Mouse (Mus musculus) kidney, postnatal 4 days (tissue): ENCODE results near the gene 4930402F06Rik.

Experiments used
- DNase-seq, 2 experiments: peaks; one replicate each; pipeline ENCODE4 v3.0.0; 2021; ENCODE audit warnings: mixed read lengths in 2 of 2

4930402F06Rik gene

GRCm38 (mm10) chr2:35337419-35337818 lies 59.6 kb downstream of the 4930402F06Rik start:
- no peak for DNase-seq

DNA sequence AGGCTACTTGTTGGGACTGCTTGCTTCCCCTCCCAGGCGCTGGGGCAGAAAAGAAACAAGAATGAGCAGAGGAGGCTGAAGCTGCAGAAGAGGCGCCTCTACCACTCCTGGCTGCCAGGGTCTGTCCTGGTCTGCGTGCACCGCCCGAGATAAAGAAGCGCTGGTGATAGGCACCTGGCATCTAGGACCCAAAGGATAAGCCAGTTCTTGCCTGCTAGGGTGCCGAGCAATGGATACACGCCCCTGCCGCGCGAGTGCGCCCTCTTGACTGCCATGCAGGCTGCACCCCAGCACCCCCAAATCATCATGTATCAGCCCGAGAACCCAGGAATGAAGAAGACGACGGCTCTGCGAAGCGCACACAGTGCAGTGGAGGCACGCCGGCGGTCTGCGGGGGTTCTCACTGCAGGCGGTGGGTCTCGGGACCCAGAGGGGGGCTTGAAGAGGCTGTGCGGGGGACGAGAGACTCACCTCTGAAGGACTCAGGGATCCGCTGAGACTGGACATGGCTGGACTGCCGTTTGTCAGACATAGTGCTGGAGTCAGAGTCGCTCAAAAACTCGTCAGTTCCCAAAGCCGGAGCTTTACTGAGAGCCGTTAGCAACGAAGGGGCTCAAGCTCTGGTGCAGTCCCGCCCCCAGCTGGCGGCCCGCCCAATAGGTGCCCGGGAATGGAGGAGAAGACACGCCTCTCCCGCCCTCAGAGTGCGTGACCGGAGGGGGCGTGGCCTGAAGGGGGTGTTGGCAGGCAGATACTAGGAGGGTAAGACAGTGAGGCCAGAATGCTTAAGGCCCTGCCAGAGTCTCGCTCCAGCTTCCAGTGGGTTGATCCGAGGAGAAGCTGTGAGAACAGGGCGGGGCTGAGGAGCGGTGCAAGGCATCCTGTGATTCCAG lies 60.3 kb downstream of the 4930402F06Rik start, which contains the start of gene Stom:
TSS of gene Stom (minus strand) at position 589 of the 893 bp plus-strand sequence.
- peak; percentile 100 for DNase-seq

GRCm38 (mm10) chr2:35335620-35336019 lies 61.4 kb downstream of the 4930402F06Rik start:
- no peak for DNase-seq

- no peak for DNase-seq
Measured at GRCm38 (mm10) chr2:35333670-35334069, 63.3 kb downstream of the 4930402F06Rik start.

GRCm38 (mm10) chr2:35331205-35331604 lies 65.8 kb downstream of the 4930402F06Rik start:
- no peak for DNase-seq

- DNase-seq = no peak
Measured at GRCm38 (mm10) chr2:35329061-35329460, 67.9 kb downstream of the 4930402F06Rik start.

- DNase-seq = no peak
Measured at GRCm38 (mm10) chr2:35328064-35328792, 68.7 kb downstream of the 4930402F06Rik start.

DNA sequence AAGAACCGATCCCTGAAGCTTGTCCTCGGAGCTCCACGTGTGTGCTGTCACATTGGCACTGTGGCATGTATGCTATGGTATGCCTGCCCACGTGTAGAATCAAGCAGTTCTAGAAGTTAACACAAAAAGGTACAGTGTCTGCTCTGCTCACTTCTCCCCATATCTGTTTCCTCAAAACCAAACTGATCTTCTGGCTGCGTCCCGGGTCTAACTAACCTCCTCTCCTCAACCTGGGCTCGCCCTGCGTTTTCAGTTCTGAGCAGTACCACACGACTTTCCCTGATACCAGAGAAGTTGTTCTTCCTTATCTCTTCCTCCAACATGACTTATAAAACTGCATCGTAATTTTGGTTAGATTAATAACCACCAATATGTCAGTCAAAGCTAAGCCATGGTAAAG lies 69.4 kb downstream of the 4930402F06Rik start:
- no peak for DNase-seq

- DNase-seq = no peak
Measured at GRCm38 (mm10) chr2:35326931-35327330, 70.0 kb downstream of the 4930402F06Rik start.

GRCm38 (mm10) chr2:35325930-35326329 lies 71.0 kb downstream of the 4930402F06Rik start:
- no peak for DNase-seq
